ENCODE assay signal across 28 mouse cellular contexts in genomic region chr8:42512056-42512455, GRCm38 (mm10).
DNase-seq lines count a peak whose midpoint lies in the region; ATAC-seq and TF ChIP-seq lines count a peak whose summit lies in the region.
"Had no signal": no experiment of that assay in that cellular context is flagged by ENCODE, and none has a peak within 500 bp of the region (broad histone marks: within the 10 kb centered on the region; RNA-seq: fewer than 3 reads in every experiment).

No protein-coding gene starts in this region.

- H3K9me3 ChIP-seq in embryonic facial prominence, embryonic 14.5 days (ENCODE audit: control insufficient read depth, low read length): no peaks in the 10 kb centered on the region
- no peaks in the 10 kb centered on the region for H3K9me3 ChIP-seq in embryonic facial prominence, embryonic 10.5 days
- no peaks in the 10 kb centered on the region for H3K9me3 ChIP-seq in heart, embryonic 10.5 days
- no peaks in the 10 kb centered on the region for H3K9me3 ChIP-seq in lung, embryonic 14.5 days (ENCODE audit: low read depth, low read length)
- H3K9me3 ChIP-seq in hindbrain, embryonic 10.5 days: no peaks in the 10 kb centered on the region
- H3K9me3 ChIP-seq: embryonic facial prominence, embryonic 13.5 days; forebrain, embryonic 12.5 days; hindbrain, embryonic 13.5 days; midbrain, embryonic 10.5 days; midbrain, embryonic 15.5 days; neural tube, embryonic 15.5 days had no signal

- 63% methylated on average over 4 of the region's 4 CpGs for WGBS in embryonic facial prominence, embryonic 14.5 days
- 89% methylated on average over 4 of the region's 4 CpGs for WGBS in embryonic facial prominence, embryonic 10.5 days
- 90% methylated on average over 4 of the region's 4 CpGs for WGBS in heart, embryonic 10.5 days
- WGBS in lung, embryonic 14.5 days: 49% methylated on average over 4 of the region's 4 CpGs
- WGBS in hindbrain, embryonic 10.5 days: 88% methylated on average over 4 of the region's 4 CpGs

- no peak for TF ChIP-seq CTCF in lung, embryonic 14.5 days (IDR thresholded peaks at IDR 0.05; ENCODE audit: low read depth)

- ATAC-seq in embryonic facial prominence, embryonic 14.5 days (ENCODE audit: low read depth): no peak
- ATAC-seq in lung, embryonic 14.5 days (ENCODE audit: insufficient read depth): no peak
- ATAC-seq: CD4-positive, CD25-positive, alpha-beta regulatory T cell, adult 4 months; forebrain, postnatal 0 days; intestine, postnatal 0 days; midbrain, embryonic 15.5 days had no signal

- no peak overlapping the region for H3K9ac ChIP-seq in embryonic facial prominence, embryonic 14.5 days (ENCODE audit: low read depth, low read length)
- no peak overlapping the region for H3K9ac ChIP-seq in lung, embryonic 14.5 days
- H3K9ac ChIP-seq: embryonic facial prominence, embryonic 13.5 days; forebrain, embryonic 12.5 days; forebrain, postnatal 0 days; hindbrain, embryonic 13.5 days; liver, embryonic 14.5 days; midbrain, embryonic 15.5 days; neural tube, embryonic 15.5 days had no signal

- no peak overlapping the region for H3K4me3 ChIP-seq in embryonic facial prominence, embryonic 14.5 days (ENCODE audit: low read depth, low read length)
- H3K4me3 ChIP-seq in embryonic facial prominence, embryonic 10.5 days: no peak overlapping the region
- no peak overlapping the region for H3K4me3 ChIP-seq in heart, embryonic 10.5 days
- no peak overlapping the region for H3K4me3 ChIP-seq in lung, embryonic 14.5 days (ENCODE audit: low read depth, low read length)
- no peak overlapping the region for H3K4me3 ChIP-seq in hindbrain, embryonic 10.5 days
- H3K4me3 ChIP-seq: embryonic facial prominence, embryonic 13.5 days; erythroblast, embryonic 14.5 days; forebrain, embryonic 12.5 days; hindbrain, embryonic 13.5 days; midbrain, embryonic 10.5 days; midbrain, embryonic 15.5 days; neural tube, embryonic 15.5 days had no signal

- H3K27ac ChIP-seq in embryonic facial prominence, embryonic 14.5 days (replicated peaks; ENCODE audit: low read depth, low read length): no peak overlapping the region
- no peak overlapping the region for H3K27ac ChIP-seq in embryonic facial prominence, embryonic 10.5 days (replicated peaks)
- no peak overlapping the region for H3K27ac ChIP-seq in heart, embryonic 10.5 days
- no peak overlapping the region for H3K27ac ChIP-seq in lung, embryonic 14.5 days (ENCODE audit: low read depth)
- no peak overlapping the region for H3K27ac ChIP-seq in hindbrain, embryonic 10.5 days
- H3K27ac ChIP-seq: embryonic facial prominence, embryonic 13.5 days; forebrain, embryonic 12.5 days; hindbrain, embryonic 13.5 days; liver, embryonic 14.5 days; midbrain, embryonic 10.5 days; midbrain, embryonic 15.5 days; neural tube, embryonic 15.5 days had no signal

- no peaks in the 10 kb centered on the region for H3K27me3 ChIP-seq in embryonic facial prominence, embryonic 14.5 days (replicated peaks; ENCODE audit: control insufficient read depth, insufficient read depth, low read length)
- H3K27me3 ChIP-seq in embryonic facial prominence, embryonic 10.5 days (replicated peaks; ENCODE audit: low read depth, poor library complexity, severe bottlenecking): no peaks in the 10 kb centered on the region
- H3K27me3 ChIP-seq in heart, embryonic 10.5 days (ENCODE audit: insufficient read depth, poor library complexity, severe bottlenecking): no peaks in the 10 kb centered on the region
- H3K27me3 ChIP-seq in lung, embryonic 14.5 days (ENCODE audit: insufficient read depth, low read length): no peaks in the 10 kb centered on the region
- no peaks in the 10 kb centered on the region for H3K27me3 ChIP-seq in hindbrain, embryonic 10.5 days (ENCODE audit: insufficient read depth, poor library complexity, severe bottlenecking)
- H3K27me3 ChIP-seq: embryonic facial prominence, embryonic 13.5 days; forebrain, embryonic 12.5 days; hindbrain, embryonic 13.5 days; midbrain, embryonic 15.5 days; neural tube, embryonic 15.5 days had no signal

- no peaks in the 10 kb centered on the region for H3K4me1 ChIP-seq in embryonic facial prominence, embryonic 14.5 days (ENCODE audit: control insufficient read depth, insufficient read depth, low read length)
- H3K4me1 ChIP-seq in embryonic facial prominence, embryonic 10.5 days: no peaks in the 10 kb centered on the region
- no peaks in the 10 kb centered on the region for H3K4me1 ChIP-seq in heart, embryonic 10.5 days
- no peaks in the 10 kb centered on the region for H3K4me1 ChIP-seq in lung, embryonic 14.5 days (ENCODE audit: insufficient read depth)
- no peaks in the 10 kb centered on the region for H3K4me1 ChIP-seq in hindbrain, embryonic 10.5 days (replicated peaks)
- H3K4me1 ChIP-seq: embryonic facial prominence, embryonic 13.5 days; forebrain, embryonic 12.5 days; hindbrain, embryonic 13.5 days; midbrain, embryonic 10.5 days; midbrain, embryonic 15.5 days; neural tube, embryonic 15.5 days had no signal

- intact Hi-C loops in heart, postnatal 10 days (cut with DNase I): no loop called here

- H3K4me2 ChIP-seq in embryonic facial prominence, embryonic 14.5 days (ENCODE audit: low read depth, low read length): no peak overlapping the region
- no peak overlapping the region for H3K4me2 ChIP-seq in lung, embryonic 14.5 days
- H3K4me2 ChIP-seq: embryonic facial prominence, embryonic 13.5 days; forebrain, embryonic 12.5 days; hindbrain, embryonic 13.5 days; midbrain, embryonic 15.5 days; neural tube, embryonic 15.5 days had no signal

- peak; percentile 68 for DNase-seq in embryonic facial prominence, embryonic 14.5 days (ENCODE audit: low spot score)
- DNase-seq in embryonic facial prominence, embryonic 10.5 days (ENCODE audit: low spot score): no peak
- peak; percentile 3 to 10 for DNase-seq in heart, postnatal 10 days
- no peak for DNase-seq in heart, embryonic 10.5 days (ENCODE audit: low spot score)
- peak; percentile 16 for DNase-seq in lung, embryonic 14.5 days
- no peak for DNase-seq in lung, postnatal 4 days
- DNase-seq in hindbrain, embryonic 10.5 days (ENCODE audit: low spot score): no peak
- DNase-seq: adrenal gland, postnatal 36 days; cerebellum, adult 18-20 months; embryo, embryonic 11 days; forebrain, postnatal 0 days; left cerebral cortex, postnatal 4 days; liver; lung, adult 2 months; lung, postnatal 14 days; retina, postnatal 1 day; right cerebral cortex, postnatal 14 days; thymus, postnatal 14 days had no signal

- H3K36me3 ChIP-seq in embryonic facial prominence, embryonic 14.5 days (ENCODE audit: control insufficient read depth, insufficient read depth, low read length): no peaks in the 10 kb centered on the region
- no peaks in the 10 kb centered on the region for H3K36me3 ChIP-seq in embryonic facial prominence, embryonic 10.5 days (replicated peaks)
- no peaks in the 10 kb centered on the region for H3K36me3 ChIP-seq in heart, embryonic 10.5 days
- H3K36me3 ChIP-seq in lung, embryonic 14.5 days (ENCODE audit: insufficient read depth): no peaks in the 10 kb centered on the region
- H3K36me3 ChIP-seq in hindbrain, embryonic 10.5 days: no peaks in the 10 kb centered on the region
- H3K36me3 ChIP-seq: embryonic facial prominence, embryonic 13.5 days; forebrain, embryonic 12.5 days; hindbrain, embryonic 13.5 days; midbrain, embryonic 10.5 days; midbrain, embryonic 15.5 days; neural tube, embryonic 15.5 days had no signal

Comparison
In these comparisons a context has a peak if more than half of its experiments do, and no peak if none do; other contexts are left out.
1. DNase-seq: peak in embryonic facial prominence, embryonic 14.5 days (single experiment), heart, postnatal 10 days (2 of 2) and lung, embryonic 14.5 days (single experiment); none in embryonic facial prominence, embryonic 10.5 days (single experiment), heart, embryonic 10.5 days (single experiment), lung, postnatal 4 days (0 of 2) and hindbrain, embryonic 10.5 days (single experiment).